Mouse (Mus musculus) Muller cell, postnatal 12 days (primary cell): ENCODE results near the gene Tfam.

Source experiments
- DNase-seq: peaks from one replicate; pipeline ENCODE4 v3.0.0-alpha.2; 2015; ENCODE audit errors: inconsistent ontology term

The Tfam gene

GRCm38 (mm10) chr10:71238240-71238554, at the start of gene Tfam:
Gene Tfam (minus strand): TSS chr10:71238280.
- no peak for DNase-seq

GRCm38 (mm10) chr10:71285126-71285580, 47.1 kb upstream of the Tfam start, which contains the start of gene Ube2d1:
Gene Ube2d1 (minus strand): TSS chr10:71285262.
- peak; percentile 90 for DNase-seq

GRCm38 (mm10) chr10:71284511-71285125, 46.5 kb upstream of the Tfam start:
- DNase-seq, result no peak

GRCm38 (mm10) chr10:71284131-71284510, 46.0 kb upstream of the Tfam start:
- peak; percentile 30 for DNase-seq

GRCm38 (mm10) chr10:71273008-71273739, 35.1 kb upstream of the Tfam start:
- DNase-seq, result no peak

GRCm38 (mm10) chr10:71267973-71268372, 29.9 kb upstream of the Tfam start:
- DNase-seq, result no peak

GRCm38 (mm10) chr10:71267511-71267910, 29.4 kb upstream of the Tfam start:
- no peak for DNase-seq

GRCm38 (mm10) chr10:71265067-71265466, 27.0 kb upstream of the Tfam start:
- DNase-seq, result no peak

GRCm38 (mm10) chr10:71261637-71262036, 23.6 kb upstream of the Tfam start:
- no peak for DNase-seq

GRCm38 (mm10) chr10:71258943-71259342, 20.9 kb upstream of the Tfam start:
- DNase-seq, result no peak

GRCm38 (mm10) chr10:71258516-71258915, 20.4 kb upstream of the Tfam start:
- DNase-seq, result no peak

GRCm38 (mm10) chr10:71253147-71253546, 15.1 kb upstream of the Tfam start:
- DNase-seq, result no peak

- DNase-seq, result no peak
Observed at GRCm38 (mm10) chr10:71252421-71252820, 14.3 kb upstream of the Tfam start.

- no peak for DNase-seq
Observed at GRCm38 (mm10) chr10:71251846-71252245, 13.8 kb upstream of the Tfam start.

- no peak for DNase-seq
Observed at GRCm38 (mm10) chr10:71251256-71251655, 13.2 kb upstream of the Tfam start.

- no peak for DNase-seq
Observed at GRCm38 (mm10) chr10:71250472-71250871, 12.4 kb upstream of the Tfam start.

GRCm38 (mm10) chr10:71249086-71249880, 11.2 kb upstream of the Tfam start:
- DNase-seq, result no peak

GRCm38 (mm10) chr10:71246956-71247355, 8.9 kb upstream of the Tfam start:
- DNase-seq, result no peak

- no peak for DNase-seq
Observed at GRCm38 (mm10) chr10:71239479-71240120, 1.5 kb upstream of the Tfam start.

GRCm38 (mm10) chr10:71237516-71238239, 402 bp downstream of the Tfam start:
- DNase-seq, result peak; percentile 98

GRCm38 (mm10) chr10:71234071-71234470, 4.0 kb downstream of the Tfam start:
- DNase-seq, result no peak
